Mouse (Mus musculus): Measurements from ENCODE around the gene Fscn1.

- TF ChIP-seq CTCF (IDR thresholded peaks at IDR 0.05; ENCODE audit: insufficient read depth, low read depth, low read length) (no peak), POLR2A (IDR thresholded peaks at IDR 0.05; ENCODE audit: insufficient read depth, low read depth, low read length) (no peak)
Measured at GRCm38 (mm10) chr5:142912739-142913138, 47.4 kb upstream of the Fscn1 start.

Measured in olfactory bulb, adult 2 months (tissue).